Mouse (Mus musculus): ENCODE measurements at regions not wholly inside any gene's neighbourhood (a gene's known extent, or its start where the extent isn't known, plus 50 kb on each side); places are given as distances from the start of the nearest gene placed in this dataset.

GRCm38 (mm10) chr2:51073040-51073594, 75.8 kb downstream of the Rnd3 start:
- no peak for DNase-seq

GRCm38 (mm10) chr2:51072346-51072885, 76.5 kb downstream of the Rnd3 start:
- DNase-seq, result no peak

- DNase-seq, result no peak
Observed at GRCm38 (mm10) chr2:51070902-51071301, 78.0 kb downstream of the Rnd3 start.

GRCm38 (mm10) chr2:51066423-51066831, 82.5 kb downstream of the Rnd3 start:
- DNase-seq, result no peak

GRCm38 (mm10) chr2:51065821-51066220, 83.1 kb downstream of the Rnd3 start:
- no peak for DNase-seq

- DNase-seq, result no peak
Observed at GRCm38 (mm10) chr2:51064821-51065220, 84.1 kb downstream of the Rnd3 start.

- no peak for DNase-seq
Observed at GRCm38 (mm10) chr2:51062049-51062448, 86.9 kb downstream of the Rnd3 start.

GRCm38 (mm10) chr2:51058158-51058557, 90.8 kb downstream of the Rnd3 start:
- no peak for DNase-seq

- no peak for DNase-seq
Observed at GRCm38 (mm10) chr2:51056141-51056731, 92.7 kb downstream of the Rnd3 start.

GRCm38 (mm10) chr2:51055339-51055738, 93.6 kb downstream of the Rnd3 start:
- DNase-seq, result no peak

GRCm38 (mm10) chr2:51049834-51050170, 99.1 kb downstream of the Rnd3 start:
- DNase-seq, result no peak

GRCm38 (mm10) chr2:51049101-51049833, 99.6 kb downstream of the Rnd3 start:
- DNase-seq, result no peak

GRCm38 (mm10) chr2:51047520-51047919, 101.4 kb downstream of the Rnd3 start:
- DNase-seq, result no peak

GRCm38 (mm10) chr2:51045626-51046025, 103.3 kb downstream of the Rnd3 start:
- no peak for DNase-seq

GRCm38 (mm10) chr2:51041101-51041500, 107.8 kb downstream of the Rnd3 start:
- no peak for DNase-seq

- no peak for DNase-seq
Observed at GRCm38 (mm10) chr2:51038685-51039084, 110.2 kb downstream of the Rnd3 start.

- DNase-seq, result no peak
Observed at GRCm38 (mm10) chr2:51036995-51037394, 111.9 kb downstream of the Rnd3 start.

- DNase-seq, result no peak
Observed at GRCm38 (mm10) chr2:51036190-51036755, 112.6 kb downstream of the Rnd3 start.

GRCm38 (mm10) chr2:51033881-51034280, 115.0 kb downstream of the Rnd3 start:
- DNase-seq, result no peak

GRCm38 (mm10) chr2:51022479-51022878, 126.4 kb downstream of the Rnd3 start:
- no peak for DNase-seq

GRCm38 (mm10) chr2:51016129-51016402, 132.8 kb downstream of the Rnd3 start:
- no peak for DNase-seq

- no peak for DNase-seq
Observed at GRCm38 (mm10) chr2:51015360-51016128, 133.4 kb downstream of the Rnd3 start.

- DNase-seq, result no peak
Observed at GRCm38 (mm10) chr2:51014232-51014631, 134.7 kb downstream of the Rnd3 start.

Data from thymus, adult 18-20 months (tissue).